Mouse (Mus musculus): ENCODE data around the gene Fars2. TPM values are rescaled to one million over a fixed set of nuclear protein-coding genes. Genes with fewer than 3 reads are reported as not detected.

The Fars2 gene
- total RNA-seq (2014; rRNA removed) (30.6 and 35.4 TPM in 2 replicates), polyA plus RNA-seq (2015; fragmentation: Nextera tagmentation; extraction: Ambion mirVana) (30.3 and 31.2 TPM in 2 replicates)

DNA sequence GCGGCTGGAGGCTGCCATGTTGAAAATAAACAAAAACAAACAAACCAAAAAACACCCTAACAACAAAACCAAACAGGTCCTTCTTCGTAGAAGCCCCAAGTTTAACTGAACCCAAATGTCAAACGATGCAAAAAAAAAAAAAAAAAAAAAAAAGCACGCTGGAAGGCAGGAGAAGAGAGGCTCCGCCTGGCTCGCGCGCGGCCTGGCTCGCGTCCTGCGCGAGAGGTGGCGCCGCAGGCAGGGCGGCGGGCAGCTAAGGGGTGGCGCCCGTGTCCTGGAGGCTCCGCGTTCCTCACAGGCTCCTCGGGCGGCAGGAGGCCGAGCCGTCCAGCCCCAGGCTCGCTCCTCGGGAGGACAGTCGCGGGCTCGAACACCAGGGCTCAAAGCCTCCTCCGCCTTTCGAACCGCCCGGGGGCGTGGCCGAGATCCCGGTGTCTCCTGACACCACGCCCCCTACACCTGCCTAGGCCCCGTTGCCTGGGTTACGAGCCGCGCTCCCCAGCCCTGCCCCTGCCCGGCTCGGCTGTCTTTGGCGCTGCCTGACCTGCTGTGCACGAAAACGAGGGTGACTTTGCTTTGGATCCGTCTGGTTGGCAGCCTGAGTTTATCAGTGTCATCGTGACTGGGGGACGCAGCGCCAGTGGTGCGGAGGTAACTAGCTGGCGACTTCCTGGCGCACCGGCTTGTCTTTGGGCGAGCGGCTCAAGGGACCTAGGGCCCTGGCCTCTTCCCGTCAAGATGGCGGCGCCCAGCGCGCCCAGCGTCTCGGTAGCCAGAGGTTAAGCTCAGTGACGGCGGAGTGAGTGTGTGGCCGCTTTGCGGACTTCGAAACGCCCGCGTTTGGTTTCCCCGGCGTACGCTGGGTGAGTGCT lies at the start of gene Fars2, which contains the start of gene Lyrm4:
TSS of gene Fars2 (plus strand) at position 270 of the 872 bp plus-strand sequence.
TSS of gene Lyrm4 (minus strand) at position 384 of the 872 bp plus-strand sequence.
- DNase-seq (ENCODE audit: low spot score) (peak; percentile 97), ATAC-seq (ENCODE audit: low FRiP score) (peak; percentile 99)
- Histone ChIP-seq H3K36me3 (ENCODE audit: insufficient read depth, low read length) (no peaks in the 10 kb centered on the region), H3K4me2 (ENCODE audit: low read depth, low read length, poor library complexity, severe bottlenecking) (peak within 1 kb of the TSS; percentile 81), H3K27ac (ENCODE audit: low read depth, low read length) (peak within 1 kb of the TSS; percentile 96), H3K4me3 (ENCODE audit: low read depth, low read length) (peak within 1 kb of the TSS; percentile 73), H3K27me3 (ENCODE audit: insufficient read depth, low read length) (no peaks in the 10 kb centered on the region), H3K9me3 (ENCODE audit: low read length) (no peaks in the 10 kb centered on the region), H3K4me1 (ENCODE audit: insufficient read depth, low read length) (peaks cover 5% of the 10 kb centered on the region; the same call in 1 of the 2 replicates), H3K9ac (replicated peaks; ENCODE audit: low read length, poor library complexity, severe bottlenecking) (peak within 1 kb of the TSS; percentile 82)
- peak; percentile 37; the same call in 1 of the 2 replicates for TF ChIP-seq CTCF (IDR thresholded peaks at IDR 0.05)
- under 1% methylated on average over 67 of the region's 75 CpGs for WGBS

DNA sequence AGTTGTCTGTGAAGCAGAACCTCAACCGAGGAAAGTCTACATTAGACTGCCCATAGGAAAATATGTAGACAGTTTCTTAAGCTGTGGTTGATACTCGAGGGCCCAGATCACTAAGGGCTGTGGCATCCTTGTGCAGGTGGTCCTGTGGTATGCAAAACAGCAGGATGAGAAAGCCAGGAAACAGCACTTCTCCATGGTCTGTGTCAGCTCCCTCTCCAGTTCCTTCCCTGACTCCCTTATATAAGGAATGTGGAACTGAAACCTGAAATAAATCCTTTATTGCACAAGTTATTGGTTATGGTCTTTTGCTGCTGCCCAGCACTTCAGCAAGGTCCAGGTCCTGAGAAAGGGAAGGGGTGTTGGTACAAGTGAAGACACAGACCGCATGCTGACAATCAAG lies 42.7 kb upstream of the Fars2 start:
- DNase-seq (ENCODE audit: low spot score) (no peak), ATAC-seq (ENCODE audit: low FRiP score) (no peak)
- Histone ChIP-seq H3K36me3 (ENCODE audit: insufficient read depth, low read length) (no peaks in the 10 kb centered on the region), H3K4me2 (ENCODE audit: low read depth, low read length, poor library complexity, severe bottlenecking) (no peak overlapping the region), H3K27ac (ENCODE audit: low read depth, low read length) (no peak overlapping the region), H3K9ac (replicated peaks; ENCODE audit: low read length, poor library complexity, severe bottlenecking) (no peak overlapping the region), H3K27me3 (ENCODE audit: insufficient read depth, low read length) (no peaks in the 10 kb centered on the region), H3K9me3 (ENCODE audit: low read length) (no peaks in the 10 kb centered on the region), H3K4me3 (ENCODE audit: low read depth, low read length) (no peak overlapping the region), H3K4me1 (ENCODE audit: insufficient read depth, low read length) (no peaks in the 10 kb centered on the region)
- no peak for TF ChIP-seq CTCF (IDR thresholded peaks at IDR 0.05)
- 83% methylated on average over 3 of the region's 3 CpGs for WGBS

DNA sequence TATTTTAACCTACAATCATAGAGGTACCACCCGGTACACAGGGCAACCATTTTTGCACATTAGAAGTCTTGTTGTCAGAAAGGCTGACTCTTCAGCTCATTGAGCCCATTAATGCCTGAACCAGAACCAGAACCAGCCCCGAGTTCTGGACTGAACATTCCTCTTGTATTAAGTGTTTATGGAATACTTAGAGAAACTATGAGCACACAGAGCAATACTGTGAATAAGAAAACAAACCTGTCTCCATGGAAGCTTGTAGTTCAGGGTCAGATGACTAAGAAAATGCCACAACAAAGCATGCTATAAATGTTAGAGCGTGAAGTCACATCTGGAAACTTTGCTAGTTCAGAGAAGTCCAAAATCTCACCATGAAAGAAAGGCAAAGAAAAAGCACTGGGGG lies 35.6 kb upstream of the Fars2 start:
- no peak for TF ChIP-seq CTCF (IDR thresholded peaks at IDR 0.05)
- Histone ChIP-seq H3K4me1 (ENCODE audit: insufficient read depth, low read length) (no peaks in the 10 kb centered on the region), H3K27me3 (ENCODE audit: insufficient read depth, low read length) (no peaks in the 10 kb centered on the region), H3K4me2 (ENCODE audit: low read depth, low read length, poor library complexity, severe bottlenecking) (no peak overlapping the region), H3K36me3 (ENCODE audit: insufficient read depth, low read length) (no peaks in the 10 kb centered on the region), H3K9me3 (ENCODE audit: low read length) (no peaks in the 10 kb centered on the region), H3K27ac (ENCODE audit: low read depth, low read length) (no peak overlapping the region), H3K9ac (replicated peaks; ENCODE audit: low read length, poor library complexity, severe bottlenecking) (no peak overlapping the region), H3K4me3 (ENCODE audit: low read depth, low read length) (no peak overlapping the region)
- WGBS = 94% methylated on average over 3 of the region's 3 CpGs
- no peak for DNase-seq (ENCODE audit: low spot score)
- no peak for ATAC-seq (ENCODE audit: low FRiP score)

- Histone ChIP-seq H3K27me3 (ENCODE audit: insufficient read depth, low read length) (no peaks in the 10 kb centered on the region), H3K9me3 (ENCODE audit: low read length) (no peaks in the 10 kb centered on the region), H3K27ac (ENCODE audit: low read depth, low read length) (no peak overlapping the region), H3K4me2 (ENCODE audit: low read depth, low read length, poor library complexity, severe bottlenecking) (no peak overlapping the region), H3K36me3 (ENCODE audit: insufficient read depth, low read length) (0 out of 2 replicates have a peak, but pooled peaks cover 1% of the 10 kb centered on the region), H3K4me1 (ENCODE audit: insufficient read depth, low read length) (no peaks in the 10 kb centered on the region), H3K9ac (replicated peaks; ENCODE audit: low read length, poor library complexity, severe bottlenecking) (no peak overlapping the region), H3K4me3 (ENCODE audit: low read depth, low read length) (no peak overlapping the region)
- WGBS = 89% methylated on average over 3 of the region's 3 CpGs
- TF ChIP-seq CTCF (IDR thresholded peaks at IDR 0.05) = no peak
- DNase-seq (ENCODE audit: low spot score) = no peak
- no peak for ATAC-seq (ENCODE audit: low FRiP score)
Measured at GRCm38 (mm10) chr13:36084701-36085100, 32.5 kb upstream of the Fars2 start.

GRCm38 (mm10) chr13:36085971-36086370 lies 31.2 kb upstream of the Fars2 start:
- no peak for TF ChIP-seq CTCF (IDR thresholded peaks at IDR 0.05)
- Histone ChIP-seq H3K27me3 (ENCODE audit: insufficient read depth, low read length) (no peaks in the 10 kb centered on the region), H3K4me3 (ENCODE audit: low read depth, low read length) (no peak overlapping the region), H3K36me3 (ENCODE audit: insufficient read depth, low read length) (0 out of 2 replicates have a peak, but pooled peaks cover 6% of the 10 kb centered on the region), H3K9ac (replicated peaks; ENCODE audit: low read length, poor library complexity, severe bottlenecking) (no peak overlapping the region), H3K9me3 (ENCODE audit: low read length) (no peaks in the 10 kb centered on the region), H3K4me2 (ENCODE audit: low read depth, low read length, poor library complexity, severe bottlenecking) (no peak overlapping the region), H3K4me1 (ENCODE audit: insufficient read depth, low read length) (no peaks in the 10 kb centered on the region), H3K27ac (ENCODE audit: low read depth, low read length) (no peak overlapping the region)
- WGBS = 81% methylated on average over 3 of the region's 3 CpGs
- ATAC-seq (ENCODE audit: low FRiP score) = no peak
- peak; percentile 21 for DNase-seq (ENCODE audit: low spot score)

Data from midbrain, postnatal 0 days (tissue).